In the genomic region with DNA sequence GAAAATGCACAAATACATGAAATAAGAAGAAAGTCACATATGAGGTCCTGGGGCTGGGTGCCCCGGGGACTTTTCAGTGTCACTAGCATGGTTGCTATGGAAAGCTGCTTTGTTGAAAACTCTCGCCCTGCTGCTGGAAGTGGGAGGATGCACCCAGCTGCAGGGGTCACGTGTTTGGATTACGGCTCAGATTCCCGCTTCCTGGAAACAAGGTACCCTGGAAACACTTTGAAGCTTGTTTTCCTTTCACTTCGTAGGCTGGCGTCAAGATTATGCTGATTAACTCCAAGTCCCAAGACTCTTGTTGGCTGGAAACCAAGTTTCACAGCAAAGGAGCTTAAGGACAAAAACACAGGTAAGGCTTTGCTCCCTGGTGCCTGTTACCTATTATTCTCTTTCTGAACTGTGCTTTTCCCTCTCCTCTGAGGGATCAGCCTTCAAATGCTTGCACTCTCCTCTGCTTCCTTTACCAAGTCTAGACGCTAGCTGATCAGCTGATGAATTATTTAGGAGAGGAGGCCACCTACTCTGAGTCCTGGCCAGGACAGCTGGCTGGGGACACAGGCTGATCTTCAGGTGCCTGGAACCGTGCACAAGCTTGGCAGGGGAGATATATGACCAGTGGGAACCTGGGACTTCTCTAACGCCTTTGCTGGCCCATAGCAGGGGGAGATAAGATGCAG, we compare ENCODE assay signal across 8 mouse cellular contexts. TPM values are rescaled to one million over a fixed set of nuclear protein-coding genes. Genes with fewer than 3 reads are reported as not detected.
DNase-seq lines count a peak whose midpoint lies in the region; ATAC-seq and TF ChIP-seq lines count a peak whose summit lies in the region.

No protein-coding gene starts in this region.

- DNase-seq in right cerebral cortex, adult 18-20 months: peak; percentile 21
- DNase-seq in right cerebral cortex, postnatal 36 days (ENCODE audit: low spot score in 2 of 2): no peak
- DNase-seq in lung, embryonic 14.5 days: peak; percentile 65
- DNase-seq in cerebellum, postnatal 10 days: no peak
- no peak for DNase-seq in MN1 (ENCODE audit: low spot score)

- H3K4me1 ChIP-seq in forebrain, embryonic 15.5 days: peaks cover 19% of the 10 kb centered on the region
- no peaks in the 10 kb centered on the region for H3K4me1 ChIP-seq in intestine, embryonic 16.5 days (ENCODE audit: control insufficient read depth, insufficient read depth, low read length)
- H3K4me1 ChIP-seq in lung, embryonic 14.5 days (ENCODE audit: insufficient read depth): peaks cover 3% of the 10 kb centered on the region; the same call in 1 of the 2 replicates
- H3K4me1 ChIP-seq in stomach, embryonic 15.5 days: no peaks in the 10 kb centered on the region

- no peaks in the 10 kb centered on the region for H3K9me3 ChIP-seq in forebrain, embryonic 15.5 days
- no peaks in the 10 kb centered on the region for H3K9me3 ChIP-seq in intestine, embryonic 16.5 days (ENCODE audit: control insufficient read depth, low read length)
- H3K9me3 ChIP-seq in lung, embryonic 14.5 days (ENCODE audit: low read depth, low read length): no peaks in the 10 kb centered on the region
- H3K9me3 ChIP-seq in stomach, embryonic 15.5 days: no peaks in the 10 kb centered on the region

- no peaks in the 10 kb centered on the region for H3K36me3 ChIP-seq in forebrain, embryonic 15.5 days
- H3K36me3 ChIP-seq in intestine, embryonic 16.5 days (ENCODE audit: control insufficient read depth, insufficient read depth, low read length): no peaks in the 10 kb centered on the region
- no peaks in the 10 kb centered on the region for H3K36me3 ChIP-seq in lung, embryonic 14.5 days (ENCODE audit: insufficient read depth)
- H3K36me3 ChIP-seq in stomach, embryonic 15.5 days: no peaks in the 10 kb centered on the region

- H3K4me3 ChIP-seq in forebrain, embryonic 15.5 days: no peak overlapping the region
- peak overlapping the region; percentile 8; the same call in 1 of the 2 replicates for H3K4me3 ChIP-seq in intestine, embryonic 16.5 days (ENCODE audit: low read length)
- no peak overlapping the region for H3K4me3 ChIP-seq in lung, embryonic 14.5 days (ENCODE audit: low read depth, low read length)
- peak overlapping the region; percentile 7; the same call in 1 of the 2 replicates for H3K4me3 ChIP-seq in stomach, embryonic 15.5 days (replicated peaks)

- no peak overlapping the region for H3K9ac ChIP-seq in forebrain, embryonic 15.5 days (replicated peaks)
- H3K9ac ChIP-seq in intestine, embryonic 16.5 days (ENCODE audit: low read depth, low read length): no peak overlapping the region
- no peak overlapping the region for H3K9ac ChIP-seq in lung, embryonic 14.5 days
- no peak overlapping the region for H3K9ac ChIP-seq in stomach, embryonic 15.5 days

- H3K27ac ChIP-seq in forebrain, embryonic 15.5 days (replicated peaks): no peak overlapping the region; the same call in 1 of the 2 replicates
- no peak overlapping the region for H3K27ac ChIP-seq in intestine, embryonic 16.5 days (ENCODE audit: low read length)
- H3K27ac ChIP-seq in lung, embryonic 14.5 days (ENCODE audit: low read depth): no peak overlapping the region
- no peak overlapping the region for H3K27ac ChIP-seq in stomach, embryonic 15.5 days

- WGBS in forebrain, embryonic 15.5 days: 3% methylated on average over 10 of the region's 10 CpGs
- WGBS in intestine, embryonic 16.5 days: 16% methylated on average over 10 of the region's 10 CpGs
- WGBS in lung, embryonic 14.5 days: 7% methylated on average over 10 of the region's 10 CpGs
- 8% methylated on average over 10 of the region's 10 CpGs for WGBS in stomach, embryonic 15.5 days

- ATAC-seq in forebrain, embryonic 15.5 days (replicated peaks): peak; percentile 67
- ATAC-seq in intestine, embryonic 16.5 days: peak; percentile 44; the same call in 1 of the 2 replicates
- ATAC-seq in lung, embryonic 14.5 days (ENCODE audit: insufficient read depth): peak; percentile 60; the same call in 1 of the 2 replicates
- no peak for ATAC-seq in stomach, embryonic 15.5 days (ENCODE audit: insufficient read depth, low FRiP score, low read depth)

- H3K27me3 ChIP-seq in forebrain, embryonic 15.5 days: no peaks in the 10 kb centered on the region
- no peaks in the 10 kb centered on the region for H3K27me3 ChIP-seq in intestine, embryonic 16.5 days (replicated peaks; ENCODE audit: control insufficient read depth, insufficient read depth, low read length)
- H3K27me3 ChIP-seq in lung, embryonic 14.5 days (ENCODE audit: insufficient read depth, low read length): no peaks in the 10 kb centered on the region
- H3K27me3 ChIP-seq in stomach, embryonic 15.5 days (replicated peaks): no peaks in the 10 kb centered on the region

- H3K4me2 ChIP-seq in forebrain, embryonic 15.5 days (replicated peaks): peak overlapping the region; percentile 29
- H3K4me2 ChIP-seq in intestine, embryonic 16.5 days (ENCODE audit: low read depth, low read length): peak overlapping the region; percentile 45
- H3K4me2 ChIP-seq in lung, embryonic 14.5 days: peak overlapping the region; percentile 38
- peak overlapping the region; percentile 36; the same call in 1 of the 2 replicates for H3K4me2 ChIP-seq in stomach, embryonic 15.5 days

- no peak for TF ChIP-seq CTCF in lung, embryonic 14.5 days (IDR thresholded peaks at IDR 0.05; ENCODE audit: low read depth)

RNA-seq across cellular contexts. Expression of a gene that starts 3.9 kb away (rescaled TPM):
- 0.17 TPM in 1 of 2 replicates, not detected in the other for polyA plus RNA-seq in forebrain, embryonic 15.5 days (2015; fragmentation: Nextera tagmentation; extraction: Ambion mirVana)
- polyA plus RNA-seq in intestine, embryonic 16.5 days (2015; fragmentation: Nextera tagmentation; extraction: Ambion mirVana): 0.11 and 0.13 TPM in 2 replicates
- 0.15 and 0.25 TPM in 2 replicates for polyA plus RNA-seq in lung, embryonic 14.5 days (2014; fragmentation: Nextera tagmentation; extraction: Ambion mirVana)
- polyA plus RNA-seq in stomach, embryonic 15.5 days (2015; fragmentation: Nextera tagmentation; extraction: Ambion mirVana): 0.30 and 0.46 TPM in 2 replicates

Comparison
In these comparisons a context has a peak if more than half of its experiments do, and no peak if none do; other contexts are left out.
1. DNase-seq: peak in right cerebral cortex, adult 18-20 months (single experiment) and lung, embryonic 14.5 days (single experiment); none in right cerebral cortex, postnatal 36 days (0 of 2), cerebellum, postnatal 10 days (0 of 2) and MN1 (single experiment).
2. H3K4me3 ChIP-seq: peak in intestine, embryonic 16.5 days (single experiment) and stomach, embryonic 15.5 days (single experiment); none in forebrain, embryonic 15.5 days (single experiment) and lung, embryonic 14.5 days (single experiment).
3. Peak in every context shown above with its lines, with median percentiles within 50 percentile points of each other: H3K4me2 ChIP-seq.